Mouse (Mus musculus) left cerebral cortex, adult 9 months (tissue): ENCODE results near the gene Gm4133.
"Not testable (repeated sequence)": the region's sequence is repeated elsewhere in the genome, so short reads cannot be mapped to it uniquely, and the experiment has no call there.

Experiments used
- DNase-seq, 2 experiments: peaks; one replicate each; pipeline ENCODE4 v3.0.0; 2022; ENCODE audit warnings: low spot score in 2 of 2

Gm4133 gene

DNA sequence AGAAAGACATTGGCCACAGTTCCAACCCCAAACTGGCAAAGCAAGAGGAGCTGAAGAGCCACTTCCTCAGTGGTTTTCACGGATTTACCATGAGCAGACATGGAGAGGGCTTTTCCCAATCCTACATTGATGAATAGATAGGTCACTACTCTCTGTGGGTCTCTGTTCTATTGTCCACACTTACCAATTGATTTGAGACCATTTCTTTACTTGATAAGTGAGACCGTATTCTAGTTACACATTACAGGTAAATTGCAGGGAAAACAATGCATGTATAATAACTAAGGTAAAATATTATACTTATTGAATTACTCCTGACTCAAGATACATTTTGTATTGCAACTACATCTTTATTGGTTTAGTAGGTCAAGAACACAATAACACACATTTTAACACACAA is at the start of gene Gm4133:
TSS of gene Gm4133 (minus strand) at position 101 of the 400 bp plus-strand sequence.
- DNase-seq: not testable (repeated sequence)

DNA sequence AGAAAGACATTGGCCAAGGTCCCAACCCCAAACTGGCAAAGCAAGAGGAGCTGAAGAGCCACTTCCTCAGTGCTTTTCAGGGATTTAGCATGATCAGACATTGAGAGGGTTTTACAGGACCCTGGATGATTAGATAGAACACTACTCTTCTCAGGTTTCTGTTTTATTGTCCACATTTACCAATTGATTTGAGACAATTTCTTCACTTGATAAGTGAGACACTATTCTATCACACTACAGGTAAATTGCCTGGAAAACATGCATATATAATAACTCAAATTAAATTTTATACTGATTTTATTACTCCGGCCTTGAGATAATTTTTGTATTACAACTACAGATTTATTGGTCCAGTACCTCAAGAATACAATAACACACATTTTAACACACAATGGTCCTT is 41.4 kb upstream of the Gm4133 start, which contains the start of gene Gm5728:
TSS of gene Gm5728 (minus strand) at position 101 of the 400 bp plus-strand sequence.
- not testable (repeated sequence) for DNase-seq
